Mouse (Mus musculus) E14TG2a.4 (cell line): ENCODE data around the gene Crtc3.

Experiments used
- CTCF ChIP-seq: conservative IDR thresholded peaks from 2 replicates; pipeline ENCODE4 v1.5.1; 2014; ENCODE audit warnings: low read length
- NANOG ChIP-seq: IDR thresholded peaks from 2 replicates; pipeline ENCODE4 v1.6.1; 2014; ENCODE audit warnings: borderline replicate concordance, low read length, mixed read lengths

DNA sequence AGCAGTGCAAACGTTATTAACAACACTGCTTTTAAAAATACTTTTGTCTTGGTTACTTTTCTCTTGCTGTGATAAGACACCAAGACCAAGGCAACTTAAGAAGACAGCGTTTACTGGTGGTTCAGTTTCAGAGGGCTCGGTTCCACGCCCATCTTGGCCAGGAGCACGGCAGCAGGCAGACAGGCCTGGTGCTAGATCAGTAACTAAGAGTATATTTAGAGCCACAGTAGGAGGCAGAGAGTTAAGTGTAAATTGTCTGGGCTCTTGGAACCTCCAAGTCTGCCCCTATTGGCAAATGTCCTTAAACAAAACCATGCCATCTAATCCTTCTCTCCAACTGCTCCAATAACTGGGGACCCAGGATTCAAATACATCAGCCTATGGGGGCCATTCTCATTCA lies 46.1 kb downstream of the Crtc3 start:
- TF ChIP-seq CTCF (no peak), NANOG (no peak)
